Mouse (Mus musculus) heart, adult 2 months (tissue): Measurements from ENCODE around the gene Phkg1.

Experiments used
- CTCF ChIP-seq: fragments of 200-600 bp; IDR thresholded peaks from 2 replicates; pipeline ENCODE4 v1.8.1; 2022; ENCODE audit warnings: antibody characterized with exemption, mild to moderate bottlenecking, moderate library complexity
- POLR2A ChIP-seq: fragments of 200-500 bp; IDR thresholded peaks from 2 replicates; pipeline ENCODE4 v1.6.1; 2011; ENCODE audit warnings: mild to moderate bottlenecking, low read depth, low read length, control low read depth; ENCODE audit not compliant: insufficient read depth

GRCm38 (mm10) chr5:129929924-129930855 is 31.8 kb upstream of the Phkg1 start:
- no peak for TF ChIP-seq POLR2A
- TF ChIP-seq CTCF, result no peak
